Mouse (Mus musculus): ENCODE measurements at regions not wholly inside any gene's neighbourhood (a gene's known extent, or its start where the extent isn't known, plus 50 kb on each side); places are given as distances from the start of the nearest gene placed in this dataset.
A peak's percentile ranks its signal among the peaks of the same experiment; 100 is the strongest.
"Not testable (repeated sequence)": the region's sequence is repeated elsewhere in the genome, so short reads cannot be mapped to it uniquely, and the experiment has no call there.

GRCm38 (mm10) chr7:60622271-60623249 is 482.5 kb upstream of the Snrpn start:
- peak; percentile 36 for DNase-seq (ENCODE audit: inconsistent ontology term)

- not testable (repeated sequence) for DNase-seq (ENCODE audit: inconsistent ontology term)
Measured at GRCm38 (mm10) chr7:60617070-60617674, 477.2 kb upstream of the Snrpn start.
